Mouse (Mus musculus) neural tube, embryonic 12.5 days (tissue): Measurements from ENCODE around the gene Psme3. TPM values are rescaled to one million over a fixed set of nuclear protein-coding genes. Genes with fewer than 3 reads are reported as not detected.
A peak's percentile ranks its signal among the peaks of the same experiment; 100 is the strongest.

Experiments
- ATAC-seq: fragments of 200-750 bp; cut with Nextera tagmentation; 2 replicates; pipeline ENCODE4 v1.8.0; 2017; ENCODE audit warnings: low read depth, mild to moderate bottlenecking, moderate TSS enrichment, moderate library complexity; ENCODE audit not compliant: low FRiP score
- H3K27ac ChIP-seq: fragments of 300-500 bp; sonication (generic); 2 replicates; pipeline ENCODE4 v1.5.1; 2016
- H3K27me3 ChIP-seq: fragments of 300-500 bp; sonication (generic); replicated peaks from 2 replicates; pipeline ENCODE4 v1.6.1; 2016; ENCODE audit warnings: mild to moderate bottlenecking
- H3K36me3 ChIP-seq: fragments of 300-500 bp; sonication (generic); 2 replicates; pipeline ENCODE4 v1.6.1; 2016; ENCODE audit warnings: mild to moderate bottlenecking
- H3K4me1 ChIP-seq: fragments of 300-500 bp; sonication (generic); 2 replicates; pipeline ENCODE4 v1.6.1; 2016
- H3K4me2 ChIP-seq: fragments of 300-500 bp; sonication (generic); replicated peaks from 2 replicates; pipeline ENCODE4 v1.6.1; 2016; ENCODE audit warnings: mild to moderate bottlenecking
- H3K4me3 ChIP-seq: fragments of 300-500 bp; sonication (generic); 2 replicates; pipeline ENCODE4 v1.5.1; 2016
- H3K9ac ChIP-seq: fragments of 300-500 bp; sonication (generic); 2 replicates; pipeline ENCODE4 v1.6.1; 2016; ENCODE audit warnings: mild to moderate bottlenecking
- H3K9me3 ChIP-seq: fragments of 300-500 bp; sonication (generic); 2 replicates; pipeline ENCODE4 v1.6.1; 2016; ENCODE audit warnings: mild to moderate bottlenecking
- WGBS: fragments of 180-500 bp; shearing (Covaris S2); methylation state at CpG from one replicate; pipeline ENCODE4 v1.1.7; 2016; 5-methylcytosine and 5-hydroxymethylcytosine counted together
- polyA plus RNA-seq: library from polyadenylated mRNA; unstranded; fragments of >200 nt; fragmentation: Nextera tagmentation; extraction: Ambion mirVana; gene quantifications from 2 replicates; pipeline ENCODE4 v1.2.1, GENCODE M21; 2016

Psme3 gene
- polyA plus RNA-seq, 1 experiment from 2014 or later: 168 TPM

- no peaks in the 10 kb centered on the region for H3K4me1 ChIP-seq
- H3K9me3 ChIP-seq: no peaks in the 10 kb centered on the region
- H3K4me3 ChIP-seq: no peak overlapping the region
- no peak overlapping the region for H3K9ac ChIP-seq
- 73% methylated on average over 4 of the region's 4 CpGs for WGBS
- no peak overlapping the region for H3K4me2 ChIP-seq
- H3K27me3 ChIP-seq: no peaks in the 10 kb centered on the region
- peaks cover 15% of the 10 kb centered on the region for H3K36me3 ChIP-seq
- H3K27ac ChIP-seq: no peak overlapping the region
- ATAC-seq: no peak
These were observed 32.2 kb upstream of the Psme3 start for GRCm38 (mm10) chr11:101283805-101284204.

DNA sequence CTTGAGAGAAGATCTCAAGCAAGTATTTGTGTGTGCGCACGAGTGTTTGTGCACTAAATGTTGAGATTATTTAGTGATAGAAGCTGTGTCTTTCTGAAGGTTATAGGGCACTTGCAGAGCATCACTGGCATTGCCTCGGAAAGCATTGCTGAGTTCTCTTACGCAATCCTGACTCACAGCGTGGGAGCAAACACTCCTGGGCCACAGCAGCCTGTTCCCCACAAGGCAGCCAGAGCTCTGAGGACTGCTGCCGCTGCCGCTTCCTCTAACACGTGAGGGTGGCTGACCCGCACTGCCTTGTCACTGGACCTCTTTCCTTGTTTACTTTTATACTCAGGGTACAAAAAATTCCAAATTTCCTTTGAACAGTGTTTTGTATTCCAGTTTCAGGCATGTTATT lies 28.7 kb upstream of the Psme3 start:
- H3K9ac ChIP-seq: no peak overlapping the region
- peaks cover 49% of the 10 kb centered on the region for H3K36me3 ChIP-seq
- ATAC-seq: no peak
- no peaks in the 10 kb centered on the region for H3K27me3 ChIP-seq
- no peak overlapping the region for H3K4me2 ChIP-seq
- H3K4me1 ChIP-seq: no peaks in the 10 kb centered on the region
- H3K4me3 ChIP-seq: no peak overlapping the region
- no peaks in the 10 kb centered on the region for H3K9me3 ChIP-seq
- WGBS: 87% methylated on average over 9 of the region's 9 CpGs
- no peak overlapping the region for H3K27ac ChIP-seq

DNA sequence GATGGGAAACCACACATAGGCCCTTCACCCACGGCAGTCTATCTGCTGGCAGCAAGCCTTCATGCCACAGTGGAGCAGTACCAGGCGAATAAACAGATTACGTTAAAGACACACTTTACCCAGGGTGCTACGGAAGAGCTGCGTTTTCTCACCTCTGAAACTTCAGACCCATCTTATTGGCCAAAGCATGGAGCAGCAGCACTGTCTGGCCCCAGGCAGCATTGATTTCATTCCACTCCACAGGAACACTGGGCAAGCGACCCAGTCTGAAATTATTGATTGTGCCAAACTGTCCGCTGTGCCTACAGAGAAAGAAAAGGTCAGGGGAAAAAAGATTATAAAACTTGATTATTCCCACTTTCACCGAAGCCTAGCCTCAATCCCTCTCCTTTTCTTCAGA lies 24.8 kb upstream of the Psme3 start:
- 95% methylated on average over 8 of the region's 8 CpGs for whole genome bisulfite sequencing
- peaks cover 80% of the 10 kb centered on the region for H3K36me3 ChIP-seq

DNA sequence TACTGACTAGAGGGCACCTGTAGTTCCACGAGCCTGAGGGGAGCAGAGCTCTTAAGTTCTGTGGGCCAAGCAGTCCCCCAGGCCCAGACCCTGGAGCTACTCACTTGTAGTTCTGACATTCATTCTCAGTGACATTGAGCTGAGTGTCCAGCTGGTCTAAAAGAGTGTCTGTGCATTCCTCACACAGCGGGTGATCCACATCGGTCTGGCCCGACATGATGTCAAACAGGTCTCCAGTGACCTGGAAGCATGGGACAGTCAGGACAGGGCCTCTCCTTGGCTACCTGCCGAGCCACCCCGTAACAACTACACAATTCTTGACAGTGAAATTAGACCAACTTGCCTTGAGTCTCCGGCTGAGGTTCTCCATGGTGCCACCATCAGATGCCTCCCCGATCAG lies 20.8 kb upstream of the Psme3 start:
- WGBS: 89% methylated on average over 8 of the region's 8 CpGs
- no peaks in the 10 kb centered on the region for H3K27me3 ChIP-seq
- H3K4me3 ChIP-seq: no peak overlapping the region
- H3K9me3 ChIP-seq: no peaks in the 10 kb centered on the region
- H3K4me1 ChIP-seq: no peaks in the 10 kb centered on the region
- peaks cover 71% of the 10 kb centered on the region for H3K36me3 ChIP-seq
- no peak for ATAC-seq
- no peak overlapping the region for H3K4me2 ChIP-seq
- no peak overlapping the region for H3K27ac ChIP-seq
- H3K9ac ChIP-seq: no peak overlapping the region

More for the DNA sequence above, 24.8 kb upstream of the Psme3 start:
- no peaks in the 10 kb centered on the region for H3K4me1 ChIP-seq
- no peaks in the 10 kb centered on the region for H3K9me3 ChIP-seq
- no peak overlapping the region for H3K4me2 ChIP-seq
- no peaks in the 10 kb centered on the region for H3K27me3 ChIP-seq
- no peak overlapping the region for H3K4me3 ChIP-seq
- H3K9ac ChIP-seq: no peak overlapping the region
- no peak overlapping the region for H3K27ac ChIP-seq
- ATAC-seq: no peak

DNA sequence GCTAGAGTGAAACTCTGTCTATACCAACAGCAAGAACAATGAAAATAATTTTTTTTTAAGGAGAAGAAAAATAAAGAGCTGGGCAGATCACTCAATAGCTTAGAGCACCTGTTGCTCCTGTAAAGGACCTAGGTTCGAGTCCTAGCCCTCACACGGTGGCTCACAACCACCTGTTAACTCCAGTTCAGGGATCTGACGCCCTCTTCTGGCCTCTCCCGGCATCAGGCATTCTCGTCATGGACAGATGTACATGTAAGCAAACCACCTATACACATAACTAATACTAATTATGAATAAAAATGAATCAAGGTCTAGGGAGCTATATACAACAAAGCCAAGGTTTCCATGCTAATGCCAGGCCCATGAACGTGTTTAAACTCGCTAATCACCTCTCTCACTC lies 15.1 kb upstream of the Psme3 start:
- Histone ChIP-seq H3K27ac (no peak overlapping the region), H3K9ac (peak overlapping the region; percentile 83), H3K4me2 (peak overlapping the region; percentile 97), H3K9me3 (no peaks in the 10 kb centered on the region), H3K4me3 (peak overlapping the region; percentile 79), H3K36me3 (peaks cover 16% of the 10 kb centered on the region), H3K27me3 (no peaks in the 10 kb centered on the region), H3K4me1 (peaks cover 13% of the 10 kb centered on the region)
- ATAC-seq: no peak
- 69% methylated on average over 7 of the region's 7 CpGs for whole genome bisulfite sequencing

DNA sequence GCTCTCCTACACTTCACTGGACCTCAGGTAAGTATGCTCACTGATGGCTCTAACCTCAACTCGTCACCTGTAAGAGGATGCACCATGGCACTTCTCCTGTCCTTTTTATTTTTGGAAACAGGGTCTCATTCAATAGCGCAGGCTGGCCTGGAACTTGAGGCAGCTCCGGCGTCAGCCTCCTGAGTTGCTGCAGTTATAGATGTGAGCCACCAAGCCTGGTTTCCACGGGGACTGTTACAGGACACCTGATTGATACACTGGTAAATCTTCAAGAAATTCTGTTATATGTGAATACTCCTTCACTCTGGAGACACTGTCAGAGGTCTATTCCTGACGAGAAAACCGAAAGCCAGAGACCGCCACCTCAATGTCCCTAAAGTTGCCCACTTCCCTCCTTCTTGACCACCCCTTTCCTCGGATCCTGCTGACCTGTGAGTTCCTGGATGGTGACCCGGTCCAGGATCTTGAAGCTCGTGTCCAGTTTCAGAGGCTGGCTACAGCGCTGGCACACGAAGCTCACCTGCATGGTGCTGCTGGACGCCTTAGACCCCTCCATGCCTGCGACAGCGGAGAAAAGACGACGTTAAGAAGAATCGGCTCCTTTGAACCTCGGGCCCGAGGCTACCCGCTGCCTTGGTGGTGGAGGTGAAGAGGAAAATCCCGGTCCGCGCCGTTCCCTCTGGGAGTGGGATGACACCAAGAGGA lies 14.6 kb upstream of the Psme3 start:
- no peak overlapping the region for H3K27ac ChIP-seq
- peaks cover 13% of the 10 kb centered on the region for H3K4me1 ChIP-seq
- H3K9ac ChIP-seq: peak overlapping the region; percentile 83
- no peaks in the 10 kb centered on the region for H3K27me3 ChIP-seq
- H3K36me3 ChIP-seq: peaks cover 16% of the 10 kb centered on the region
- WGBS: 15% methylated on average over 26 of the region's 26 CpGs
- H3K4me2 ChIP-seq: peak overlapping the region; percentile 97
- no peaks in the 10 kb centered on the region for H3K9me3 ChIP-seq
- 0 out of 2 replicates have a peak, but pooled peaks have one; percentile 13 for ATAC-seq
- peak overlapping the region; percentile 79 for H3K4me3 ChIP-seq

GRCm38 (mm10) chr11:101302004-101302798 lies 13.8 kb upstream of the Psme3 start, which contains the start of gene Becn1:
Gene Becn1 (minus strand): TSS chr11:101302286.
- H3K27me3 ChIP-seq: no peaks in the 10 kb centered on the region
- H3K9ac ChIP-seq: peak within 1 kb of the TSS; percentile 83
- WGBS: 8% methylated on average over 39 of the region's 39 CpGs
- peak within 1 kb of the TSS; percentile 97 for H3K4me2 ChIP-seq
- no peak within 1 kb of the TSS for H3K27ac ChIP-seq
- peak; percentile 88 for ATAC-seq
- peaks cover 13% of the 10 kb centered on the region for H3K4me1 ChIP-seq
- H3K9me3 ChIP-seq: no peaks in the 10 kb centered on the region
- H3K4me3 ChIP-seq: peak within 1 kb of the TSS; percentile 79
- peaks cover 16% of the 10 kb centered on the region for H3K36me3 ChIP-seq

GRCm38 (mm10) chr11:101307744-101308143 lies 8.3 kb upstream of the Psme3 start:
- Histone ChIP-seq H3K4me3 (no peak overlapping the region), H3K36me3 (no peaks in the 10 kb centered on the region), H3K4me1 (no peaks in the 10 kb centered on the region), H3K27me3 (0 out of 2 replicates have a peak, but pooled peaks cover 5% of the 10 kb centered on the region), H3K9me3 (no peaks in the 10 kb centered on the region), H3K4me2 (no peak overlapping the region), H3K27ac (no peak overlapping the region), H3K9ac (no peak overlapping the region)
- 49% methylated on average over 5 of the region's 5 CpGs for WGBS
- no peak for ATAC-seq

- H3K4me2 ChIP-seq: no peak overlapping the region
- H3K27ac ChIP-seq: no peak overlapping the region
- 0 out of 2 replicates have a peak, but pooled peaks cover 5% of the 10 kb centered on the region for H3K27me3 ChIP-seq
- ATAC-seq: no peak
- H3K36me3 ChIP-seq: no peaks in the 10 kb centered on the region
- no peak overlapping the region for H3K4me3 ChIP-seq
- H3K9me3 ChIP-seq: no peaks in the 10 kb centered on the region
- no peak overlapping the region for H3K9ac ChIP-seq
- 92% methylated on average over 3 of the region's 3 CpGs for WGBS
- H3K4me1 ChIP-seq: no peaks in the 10 kb centered on the region
These were observed 4.9 kb upstream of the Psme3 start for GRCm38 (mm10) chr11:101311083-101311482.

GRCm38 (mm10) chr11:101312150-101312549 lies 3.9 kb upstream of the Psme3 start:
- Histone ChIP-seq H3K9ac (no peak overlapping the region), H3K27ac (no peak overlapping the region), H3K9me3 (no peaks in the 10 kb centered on the region), H3K36me3 (no peaks in the 10 kb centered on the region), H3K4me1 (peaks cover 7% of the 10 kb centered on the region), H3K4me3 (no peak overlapping the region), H3K4me2 (no peak overlapping the region), H3K27me3 (0 out of 2 replicates have a peak, but pooled peaks cover 5% of the 10 kb centered on the region)
- WGBS: 79% methylated on average over 3 of the region's 3 CpGs
- ATAC-seq: no peak

DNA sequence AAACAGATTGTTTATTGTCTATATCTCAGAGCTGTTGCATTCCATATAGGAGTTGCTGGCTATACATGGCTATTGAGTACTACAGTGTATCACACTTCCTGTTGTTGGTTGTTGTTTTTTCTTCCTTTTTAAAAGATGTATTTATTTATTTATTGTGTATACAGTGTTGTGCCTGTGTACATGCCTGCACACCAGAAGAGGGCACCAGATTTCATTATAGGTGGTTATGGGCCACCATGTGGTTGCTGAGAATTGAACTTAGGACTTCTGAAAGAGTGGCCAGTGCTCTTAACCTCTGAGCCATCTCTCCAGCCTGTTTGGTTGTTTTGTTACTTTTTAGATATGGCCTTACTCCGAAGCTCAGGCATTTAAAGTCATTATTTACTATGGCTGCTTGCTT lies 1.4 kb upstream of the Psme3 start:
- Histone ChIP-seq H3K27me3 (no peaks in the 10 kb centered on the region), H3K36me3 (peaks cover 18% of the 10 kb centered on the region), H3K4me2 (no peak overlapping the region), H3K27ac (no peak overlapping the region), H3K9ac (no peak overlapping the region), H3K9me3 (no peaks in the 10 kb centered on the region), H3K4me3 (no peak overlapping the region), H3K4me1 (peaks cover 17% of the 10 kb centered on the region)
- no peak for ATAC-seq
- 95% methylated on average over 1 of the region's 1 CpGs for WGBS

GRCm38 (mm10) chr11:101315082-101315650 lies 847 bp upstream of the Psme3 start:
- WGBS: 80% methylated on average over 8 of the region's 8 CpGs
- H3K9me3 ChIP-seq: no peaks in the 10 kb centered on the region
- peak overlapping the region; percentile 74 for H3K9ac ChIP-seq
- H3K36me3 ChIP-seq: peaks cover 24% of the 10 kb centered on the region
- H3K4me2 ChIP-seq: peak overlapping the region; percentile 99
- no peak overlapping the region for H3K27ac ChIP-seq
- H3K4me3 ChIP-seq: peak overlapping the region; percentile 72
- H3K27me3 ChIP-seq: no peaks in the 10 kb centered on the region
- ATAC-seq: no peak
- H3K4me1 ChIP-seq: peaks cover 17% of the 10 kb centered on the region
